Mouse (Mus musculus): ENCODE measurements around the gene Twist1. TPM values are rescaled to one million over a fixed set of nuclear protein-coding genes. Genes with fewer than 3 reads are reported as not detected.

Twist1 gene
- 0.20 and 2.1 TPM in 2 replicates for polyA plus RNA-seq (2014; fragmentation: Nextera tagmentation; extraction: Ambion mirVana)

GRCm38 (mm10) chr12:33957400-33958240, at the start of gene Twist1:
TSS of gene Twist1 (plus strand) at chr12:33957671.
- Histone ChIP-seq H3K9me3 (ENCODE audit: control insufficient read depth, low read length) (no peaks in the 10 kb centered on the region), H3K9ac (replicated peaks; ENCODE audit: low read depth, low read length) (peak within 1 kb of the TSS; percentile 41), H3K4me2 (ENCODE audit: low read depth, low read length) (peak within 1 kb of the TSS; percentile 69), H3K4me1 (ENCODE audit: control insufficient read depth, insufficient read depth, low read length) (peaks cover 7% of the 10 kb centered on the region; the same call in 1 of the 2 replicates), H3K27ac (ENCODE audit: low read depth, low read length) (no peak within 1 kb of the TSS; the same call in 1 of the 2 replicates), H3K27me3 (ENCODE audit: control insufficient read depth, insufficient read depth, low read length) (peaks cover 55% of the 10 kb centered on the region), H3K36me3 (ENCODE audit: control insufficient read depth, insufficient read depth, low read length) (no peaks in the 10 kb centered on the region), H3K4me3 (ENCODE audit: low read depth, low read length) (peak within 1 kb of the TSS; percentile 36)
- ATAC-seq (ENCODE audit: low read depth): peak; percentile 68
- under 1% methylated on average over 71 of the region's 105 CpGs for WGBS

- peaks cover 19% of the 10 kb centered on the region for H3K27me3 ChIP-seq (ENCODE audit: control insufficient read depth, insufficient read depth, low read length)
- H3K9ac ChIP-seq (replicated peaks; ENCODE audit: low read depth, low read length): no peak overlapping the region
- H3K36me3 ChIP-seq (ENCODE audit: control insufficient read depth, insufficient read depth, low read length): no peaks in the 10 kb centered on the region
- no peak overlapping the region for H3K4me2 ChIP-seq (ENCODE audit: low read depth, low read length)
- ATAC-seq (ENCODE audit: low read depth): no peak
- peaks cover 6% of the 10 kb centered on the region; the same call in 1 of the 2 replicates for H3K4me1 ChIP-seq (ENCODE audit: control insufficient read depth, insufficient read depth, low read length)
- no peaks in the 10 kb centered on the region for H3K9me3 ChIP-seq (ENCODE audit: control insufficient read depth, low read length)
- no peak overlapping the region for H3K4me3 ChIP-seq (ENCODE audit: low read depth, low read length)
- WGBS: 9% methylated on average over 3 of the region's 3 CpGs
- H3K27ac ChIP-seq (ENCODE audit: low read depth, low read length): no peak overlapping the region
Observed at GRCm38 (mm10) chr12:33926751-33927150, 30.7 kb upstream of the Twist1 start.

- peak; percentile 56 for ATAC-seq (ENCODE audit: low read depth)
- H3K27me3 ChIP-seq (ENCODE audit: control insufficient read depth, insufficient read depth, low read length): peaks cover 19% of the 10 kb centered on the region
- under 1% methylated on average over 15 of the region's 15 CpGs for WGBS
- no peaks in the 10 kb centered on the region for H3K36me3 ChIP-seq (ENCODE audit: control insufficient read depth, insufficient read depth, low read length)
- no peak overlapping the region for H3K9ac ChIP-seq (replicated peaks; ENCODE audit: low read depth, low read length)
- no peak overlapping the region; the same call in 1 of the 2 replicates for H3K4me3 ChIP-seq (ENCODE audit: low read depth, low read length)
- no peaks in the 10 kb centered on the region for H3K9me3 ChIP-seq (ENCODE audit: control insufficient read depth, low read length)
- peak overlapping the region; percentile 43 for H3K4me2 ChIP-seq (ENCODE audit: low read depth, low read length)
- H3K27ac ChIP-seq (ENCODE audit: low read depth, low read length): no peak overlapping the region
- H3K4me1 ChIP-seq (ENCODE audit: control insufficient read depth, insufficient read depth, low read length): peaks cover 6% of the 10 kb centered on the region; the same call in 1 of the 2 replicates
Observed at GRCm38 (mm10) chr12:33927334-33928098, 30.0 kb upstream of the Twist1 start.

GRCm38 (mm10) chr12:33928331-33929192, 28.9 kb upstream of the Twist1 start, which contains the start of gene Ferd3l:
TSS of gene Ferd3l (plus strand) at chr12:33928425.
- H3K9ac ChIP-seq (replicated peaks; ENCODE audit: low read depth, low read length): no peak within 1 kb of the TSS
- H3K4me1 ChIP-seq (ENCODE audit: control insufficient read depth, insufficient read depth, low read length): peaks cover 6% of the 10 kb centered on the region; the same call in 1 of the 2 replicates
- WGBS: 1% methylated on average over 39 of the region's 39 CpGs
- H3K27ac ChIP-seq (ENCODE audit: low read depth, low read length): no peak within 1 kb of the TSS
- H3K27me3 ChIP-seq (ENCODE audit: control insufficient read depth, insufficient read depth, low read length): peaks cover 19% of the 10 kb centered on the region
- H3K9me3 ChIP-seq (ENCODE audit: control insufficient read depth, low read length): no peaks in the 10 kb centered on the region
- peak within 1 kb of the TSS; percentile 26 for H3K4me3 ChIP-seq (ENCODE audit: low read depth, low read length)
- peak within 1 kb of the TSS; percentile 43 for H3K4me2 ChIP-seq (ENCODE audit: low read depth, low read length)
- no peaks in the 10 kb centered on the region for H3K36me3 ChIP-seq (ENCODE audit: control insufficient read depth, insufficient read depth, low read length)
- peak; percentile 44; the same call in 1 of the 2 replicates for ATAC-seq (ENCODE audit: low read depth)

GRCm38 (mm10) chr12:33952843-33953242, 4.6 kb upstream of the Twist1 start:
- H3K4me2 ChIP-seq (ENCODE audit: low read depth, low read length): no peak overlapping the region
- 3% methylated on average over 3 of the region's 3 CpGs for WGBS
- no peak overlapping the region for H3K27ac ChIP-seq (ENCODE audit: low read depth, low read length)
- peaks cover 2% of the 10 kb centered on the region; the same call in 1 of the 2 replicates for H3K4me1 ChIP-seq (ENCODE audit: control insufficient read depth, insufficient read depth, low read length)
- no peak for ATAC-seq (ENCODE audit: low read depth)
- no peak overlapping the region for H3K4me3 ChIP-seq (ENCODE audit: low read depth, low read length)
- no peaks in the 10 kb centered on the region for H3K36me3 ChIP-seq (ENCODE audit: control insufficient read depth, insufficient read depth, low read length)
- H3K9ac ChIP-seq (replicated peaks; ENCODE audit: low read depth, low read length): no peak overlapping the region
- no peaks in the 10 kb centered on the region for H3K9me3 ChIP-seq (ENCODE audit: control insufficient read depth, low read length)
- peaks cover 20% of the 10 kb centered on the region for H3K27me3 ChIP-seq (ENCODE audit: control insufficient read depth, insufficient read depth, low read length)

- Histone ChIP-seq H3K9ac (replicated peaks; ENCODE audit: low read depth, low read length) (no peak overlapping the region), H3K36me3 (ENCODE audit: control insufficient read depth, insufficient read depth, low read length) (no peaks in the 10 kb centered on the region), H3K4me2 (ENCODE audit: low read depth, low read length) (no peak overlapping the region), H3K4me3 (ENCODE audit: low read depth, low read length) (no peak overlapping the region), H3K4me1 (ENCODE audit: control insufficient read depth, insufficient read depth, low read length) (peaks cover 7% of the 10 kb centered on the region; the same call in 1 of the 2 replicates), H3K9me3 (ENCODE audit: control insufficient read depth, low read length) (no peaks in the 10 kb centered on the region), H3K27me3 (ENCODE audit: control insufficient read depth, insufficient read depth, low read length) (peaks cover 37% of the 10 kb centered on the region), H3K27ac (ENCODE audit: low read depth, low read length) (no peak overlapping the region)
- 8% methylated on average over 8 of the region's 8 CpGs for WGBS
- ATAC-seq (ENCODE audit: low read depth): no peak
Observed at GRCm38 (mm10) chr12:33954931-33955565, 2.4 kb upstream of the Twist1 start.

GRCm38 (mm10) chr12:33955606-33956295, 1.7 kb upstream of the Twist1 start:
- WGBS: 1% methylated on average over 28 of the region's 28 CpGs
- Histone ChIP-seq H3K4me2 (ENCODE audit: low read depth, low read length) (no peak overlapping the region), H3K27me3 (ENCODE audit: control insufficient read depth, insufficient read depth, low read length) (peaks cover 41% of the 10 kb centered on the region), H3K36me3 (ENCODE audit: control insufficient read depth, insufficient read depth, low read length) (no peaks in the 10 kb centered on the region), H3K4me1 (ENCODE audit: control insufficient read depth, insufficient read depth, low read length) (peaks cover 7% of the 10 kb centered on the region; the same call in 1 of the 2 replicates), H3K9me3 (ENCODE audit: control insufficient read depth, low read length) (no peaks in the 10 kb centered on the region), H3K27ac (ENCODE audit: low read depth, low read length) (no peak overlapping the region), H3K4me3 (ENCODE audit: low read depth, low read length) (no peak overlapping the region), H3K9ac (replicated peaks; ENCODE audit: low read depth, low read length) (no peak overlapping the region)
- peak; percentile 29; the same call in 1 of the 2 replicates for ATAC-seq (ENCODE audit: low read depth)

All from neural tube, embryonic 14.5 days (tissue).